Mouse (Mus musculus) thymus, postnatal 25 days (tissue): ENCODE results near the gene Gm3002.
"Not testable (repeated sequence)": the region's sequence is repeated elsewhere in the genome, so short reads cannot be mapped to it uniquely, and the experiment has no call there.

Experiments used
- DNase-seq: peaks from one replicate; pipeline ENCODE4 v3.0.0; 2022

Gm3002 gene

DNA sequence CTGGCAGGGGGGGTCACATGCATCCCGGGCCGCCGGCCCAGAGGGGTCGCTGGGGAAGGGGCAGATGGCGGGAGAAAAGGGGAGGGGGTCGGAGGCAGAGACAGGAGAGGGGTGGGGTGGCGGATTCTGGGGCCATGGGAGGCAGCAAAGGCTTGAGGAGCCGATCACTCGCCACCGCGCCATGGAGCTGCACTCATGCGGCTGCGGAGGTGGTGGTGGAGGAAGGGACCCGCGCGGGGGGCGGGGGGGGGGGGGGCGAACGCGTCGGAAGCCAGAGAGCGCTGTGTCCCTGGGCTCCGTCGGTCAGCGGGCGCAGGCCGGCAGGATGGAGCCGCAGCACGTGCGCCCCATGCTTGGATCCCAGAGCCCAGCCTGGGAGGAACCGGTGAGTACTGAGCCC is at the start of gene Gm3002:
TSS of gene Gm3002 (plus strand) at position 301 of the 400 bp plus-strand sequence.
- not testable (repeated sequence) for DNase-seq

DNA sequence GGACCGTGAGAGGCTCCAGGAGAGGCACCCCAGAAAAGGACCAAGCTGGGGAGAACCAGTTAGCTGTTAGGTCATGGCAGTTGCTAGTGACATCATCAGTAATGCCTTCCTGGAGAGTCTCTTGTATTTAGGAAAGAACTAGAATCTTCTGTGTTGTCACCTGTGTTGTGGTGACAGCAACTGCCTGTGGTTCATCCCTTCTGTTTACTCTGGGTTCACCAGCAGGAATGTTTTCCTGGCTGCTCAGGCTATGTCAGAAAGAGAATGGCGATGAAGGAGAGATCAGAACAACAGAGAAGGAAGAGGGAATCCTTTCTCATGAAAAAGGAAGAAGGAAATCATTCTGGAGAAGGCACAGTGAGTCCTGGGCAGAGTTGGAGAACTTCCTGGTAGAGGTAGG is 36.1 kb downstream of the Gm3002 start, which contains the start of gene Gm3033:
TSS of gene Gm3033 (plus strand) at position 301 of the 400 bp plus-strand sequence.
- DNase-seq = not testable (repeated sequence)

DNA sequence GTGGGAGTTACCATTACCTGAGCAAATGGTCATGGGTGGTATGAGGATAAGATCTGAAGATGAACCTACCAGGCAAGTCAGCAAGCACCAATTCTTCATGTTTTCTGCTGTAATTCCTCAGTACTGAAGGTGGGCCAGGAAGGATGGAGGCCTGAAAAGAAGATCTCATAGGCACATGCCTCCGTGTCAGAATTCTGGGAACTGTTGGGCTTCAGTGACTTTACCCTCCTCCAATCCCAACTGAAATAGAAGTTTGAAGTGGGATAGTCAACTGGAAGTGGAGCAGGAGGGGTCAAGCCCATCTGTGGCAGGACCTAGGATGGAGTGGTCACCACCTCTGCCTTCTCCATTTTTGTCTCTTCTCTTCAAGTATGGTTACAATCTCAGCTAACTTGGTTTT is 74.0 kb downstream of the Gm3002 start, which contains the start of gene Gm2916:
TSS of gene Gm2916 (plus strand) at position 301 of the 400 bp plus-strand sequence.
- DNase-seq = not testable (repeated sequence)

DNA sequence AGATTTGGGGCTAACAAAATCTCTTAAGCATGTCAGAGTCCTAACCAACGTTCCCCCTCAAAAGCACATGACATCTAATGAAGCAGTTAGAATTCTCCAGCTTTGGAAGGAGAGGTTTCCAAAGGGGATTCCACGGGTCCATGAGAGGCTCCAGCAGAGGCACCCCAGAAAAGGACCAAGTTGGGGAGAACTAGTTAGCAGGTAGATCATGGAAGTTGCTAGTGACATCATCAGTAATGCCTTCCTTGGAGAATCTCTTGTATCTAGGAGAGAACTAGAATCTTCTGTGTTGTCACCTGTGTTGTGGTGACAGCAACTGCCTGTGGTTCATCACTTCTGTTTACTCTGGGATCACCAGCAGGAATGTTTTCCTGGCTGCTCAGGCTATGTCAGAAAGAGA is 121.6 kb downstream of the Gm3002 start, which contains the start of gene Gm3029:
TSS of gene Gm3029 (plus strand) at position 301 of the 400 bp plus-strand sequence.
- DNase-seq = not testable (repeated sequence)

DNA sequence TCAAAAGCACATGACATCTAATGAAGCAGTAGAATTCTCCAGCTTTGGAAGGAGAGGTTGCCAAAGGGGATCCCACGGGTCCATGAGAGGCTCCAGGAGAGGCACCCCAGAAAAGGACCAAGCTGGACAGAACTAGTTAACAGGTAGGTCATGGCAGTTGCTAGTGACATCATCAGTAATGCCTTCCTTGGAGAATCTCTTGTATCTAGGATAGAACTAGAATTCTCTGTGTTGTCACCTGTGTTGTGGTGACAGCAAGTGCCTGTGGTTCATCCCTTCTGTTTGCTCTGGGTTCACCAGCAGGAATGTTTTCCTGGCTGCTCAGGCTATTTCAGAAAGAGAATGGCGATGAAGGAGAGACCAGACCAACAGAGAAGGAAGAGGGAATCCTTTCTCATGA is 153.4 kb downstream of the Gm3002 start, which contains the start of gene Gm3095:
TSS of gene Gm3095 (plus strand) at position 301 of the 400 bp plus-strand sequence.
- not testable (repeated sequence) for DNase-seq

DNA sequence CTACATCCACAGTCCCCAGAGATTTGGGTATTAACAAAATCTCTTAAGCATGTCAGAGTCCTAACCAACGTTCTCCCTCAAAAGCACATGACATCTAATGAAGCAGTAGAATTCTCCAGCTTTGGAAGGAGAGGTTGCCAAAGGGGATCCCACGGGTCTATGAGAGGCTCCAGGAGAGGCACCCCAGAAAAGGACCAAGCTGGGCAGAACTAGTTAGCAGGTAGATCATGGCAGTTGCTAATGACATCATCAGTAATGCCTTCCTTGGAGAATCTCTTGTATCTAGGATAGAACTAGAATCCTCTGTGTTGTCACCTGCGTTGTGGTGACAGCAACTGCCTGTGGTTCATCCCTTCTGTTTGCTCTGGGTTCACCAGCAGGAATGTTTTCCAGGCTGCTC is 188.2 kb downstream of the Gm3002 start, which contains the start of gene Gm3099:
TSS of gene Gm3099 (plus strand) at position 301 of the 400 bp plus-strand sequence.
- DNase-seq = not testable (repeated sequence)
